In genomic region chr11:29870174-29870573, GRCm38 (mm10) we compare ENCODE assay signal across 23 mouse cellular contexts. TPM values are rescaled to one million over a fixed set of nuclear protein-coding genes. Genes with fewer than 3 reads are reported as not detected.
DNase-seq lines count a peak whose midpoint lies in the region; ATAC-seq and TF ChIP-seq lines count a peak whose summit lies in the region.
"Had no signal": no experiment of that assay in that cellular context is flagged by ENCODE, and none has a peak within 500 bp of the region (broad histone marks: within the 10 kb centered on the region; RNA-seq: fewer than 3 reads in every experiment).

No protein-coding gene starts in this region.

- TF ChIP-seq RAD21 in MEL (IDR thresholded peaks at IDR 0.05; ENCODE audit: low read depth, low read length) = no peak

- no peak for ATAC-seq in kidney, embryonic 15.5 days (replicated peaks; ENCODE audit: low FRiP score)
- ATAC-seq: forebrain, embryonic 14.5 days; forebrain, embryonic 16.5 days had no signal

- no peaks in the 10 kb centered on the region for H3K27me3 ChIP-seq in MEL (ENCODE audit: control insufficient read depth in 1 of 2, insufficient read depth in 2 of 2, low read length in 2 of 2)
- H3K27me3 ChIP-seq in kidney, embryonic 15.5 days = no peaks in the 10 kb centered on the region
- H3K27me3 ChIP-seq: embryonic facial prominence, embryonic 13.5 days; embryonic facial prominence, embryonic 15.5 days; forebrain, embryonic 12.5 days had no signal

- no peak for TF ChIP-seq POLR2A in MEL (IDR thresholded peaks at IDR 0.05; ENCODE audit: control insufficient read depth in 1 of 2, insufficient read depth in 1 of 2, low read depth in 1 of 2, low read length in 2 of 2, poor library complexity in 1 of 2)

- no peak overlapping the region for H3K4me2 ChIP-seq in kidney, embryonic 15.5 days
- H3K4me2 ChIP-seq: embryonic facial prominence, embryonic 13.5 days; embryonic facial prominence, embryonic 15.5 days; forebrain, embryonic 12.5 days had no signal

- WGBS in macrophage (ENCODE audit: missing documents) = 72% methylated on average over 2 of the region's 2 CpGs
- WGBS in kidney, embryonic 15.5 days = 93% methylated on average over 2 of the region's 2 CpGs

- TF ChIP-seq CTCF in MEL (IDR thresholded peaks at IDR 0.05 in 2 of 3, conservative IDR thresholded peaks at IDR 0.05 in 1 of 3; ENCODE audit: control insufficient read depth in 1 of 3, insufficient read depth in 1 of 3, low read depth in 2 of 3, low read length in 3 of 3, poor library complexity in 1 of 3, severe bottlenecking in 1 of 3) = no peak

- peaks cover 0 to 6% of the 10 kb centered on the region in 2 experiments; a peak in 2 of 4 replicates for H3K4me1 ChIP-seq in MEL (ENCODE audit: control insufficient read depth in 1 of 2, insufficient read depth in 2 of 2, low read length in 2 of 2)
- H3K4me1 ChIP-seq in kidney, embryonic 15.5 days = no peaks in the 10 kb centered on the region
- H3K4me1 ChIP-seq: embryonic facial prominence, embryonic 13.5 days; embryonic facial prominence, embryonic 15.5 days; forebrain, embryonic 10.5 days; forebrain, embryonic 12.5 days had no signal

- no peaks in the 10 kb centered on the region for H3K9me3 ChIP-seq in MEL (replicated peaks; ENCODE audit: insufficient read depth, low read length)
- H3K9me3 ChIP-seq in kidney, embryonic 15.5 days (replicated peaks) = no peaks in the 10 kb centered on the region
- H3K9me3 ChIP-seq: embryonic facial prominence, embryonic 15.5 days; forebrain, embryonic 12.5 days had no signal

- H3K4me3 ChIP-seq in MEL (ENCODE audit: control insufficient read depth in 1 of 2, insufficient read depth in 1 of 2, low read depth in 2 of 2, low read length in 2 of 2) = no peak overlapping the region
- H3K4me3 ChIP-seq in macrophage (ENCODE audit: inconsistent target) = no peak overlapping the region
- no peak overlapping the region for H3K4me3 ChIP-seq in kidney, embryonic 15.5 days (replicated peaks)
- H3K4me3 ChIP-seq: embryonic facial prominence, embryonic 13.5 days; embryonic facial prominence, embryonic 15.5 days; erythroblast, embryonic 14.5 days; forebrain, embryonic 10.5 days; forebrain, embryonic 12.5 days had no signal

- DNase-seq in MEL (ENCODE audit: low read depth, low spot score) (peak; percentile 69), MEL-GATA-1-ER (ENCODE audit: extremely low read depth, low read depth) (peak; percentile 36)
- DNase-seq in left cerebral cortex, adult 9 months (ENCODE audit: low spot score in 2 of 2) = no peak
- DNase-seq: adrenal gland, adult 2 months; adrenal gland, postnatal 10 days; adrenal gland, postnatal 36 days; cerebellum, adult 11 months; cerebellum, adult 18-20 months; cerebellum, adult 8-10 months; cerebellum, adult 9-11 months; cerebellum, postnatal 14 days; cerebellum, postnatal 36 days; embryo, embryonic 11 days had no signal

- H3K79me2 ChIP-seq in MEL (ENCODE audit: control insufficient read depth, insufficient read depth, low read length, poor library complexity) (no peaks in the 10 kb centered on the region), macrophage (ENCODE audit: inconsistent target) (no peaks in the 10 kb centered on the region)

- H3K27ac ChIP-seq in MEL (ENCODE audit: control insufficient read depth, low read depth, low read length) = no peak overlapping the region; the same call in 1 of the 2 replicates
- H3K27ac ChIP-seq in macrophage = 0 out of 2 replicates have a peak overlapping the region, but pooled peaks have one; percentile 48
- no peak overlapping the region for H3K27ac ChIP-seq in kidney, embryonic 15.5 days
- H3K27ac ChIP-seq: embryonic facial prominence, embryonic 13.5 days; embryonic facial prominence, embryonic 15.5 days; forebrain, embryonic 10.5 days; forebrain, embryonic 12.5 days had no signal

- H3K9ac ChIP-seq in MEL (ENCODE audit: control insufficient read depth, low read depth, low read length, poor library complexity, severe bottlenecking) = no peak overlapping the region
- no peak overlapping the region for H3K9ac ChIP-seq in kidney, embryonic 15.5 days
- H3K9ac ChIP-seq: embryonic facial prominence, embryonic 13.5 days; embryonic facial prominence, embryonic 15.5 days; forebrain, embryonic 12.5 days had no signal

- peak; percentile 59 to 87 for TF ChIP-seq EP300 in MEL (IDR thresholded peaks at IDR 0.05; ENCODE audit: low read depth in 1 of 2, low read length in 2 of 2)

- H3K36me3 ChIP-seq in MEL (ENCODE audit: control insufficient read depth in 1 of 2, insufficient read depth in 2 of 2, low read length in 2 of 2) = peaks cover 0 to 3% of the 10 kb centered on the region in 2 experiments; a peak in 2 of 4 replicates
- H3K36me3 ChIP-seq in macrophage (ENCODE audit: inconsistent target) = no peaks in the 10 kb centered on the region
- H3K36me3 ChIP-seq in kidney, embryonic 15.5 days = no peaks in the 10 kb centered on the region
- H3K36me3 ChIP-seq: embryonic facial prominence, embryonic 13.5 days; embryonic facial prominence, embryonic 15.5 days; forebrain, embryonic 10.5 days; forebrain, embryonic 12.5 days had no signal

TF ChIP-seq in MEL, 35 proteins besides CTCF, POLR2A, EP300 and RAD21:
- TF ChIP-seq GATA1 (IDR thresholded peaks at IDR 0.05; ENCODE audit: low read depth, low read length) (peak; percentile 76), HCFC1 (IDR thresholded peaks at IDR 0.05; ENCODE audit: low read depth, low read length) (peak; percentile 29; the same call in 1 of the 2 replicates), RCOR1 (IDR thresholded peaks at IDR 0.05; ENCODE audit: low read depth, low read length) (peak; percentile 41; the same call in 1 of the 2 replicates), BHLHE40 (IDR thresholded peaks at IDR 0.05; ENCODE audit: borderline replicate concordance, low read depth, low read length) (no peak), ZKSCAN1 (IDR thresholded peaks at IDR 0.05; ENCODE audit: low read depth, low read length) (no peak), ZNF384 (IDR thresholded peaks at IDR 0.05; ENCODE audit: low read depth, low read length) (peak; percentile 77), ETS1 (IDR thresholded peaks at IDR 0.05; ENCODE audit: low read depth, low read length) (peak; percentile 57; the same call in 1 of the 2 replicates), MAX (IDR thresholded peaks at IDR 0.05; ENCODE audit: low read length) (0 out of 2 replicates have a peak, but pooled peaks have one; percentile 33)

RNA-seq across cellular contexts. Expression of gene 4931440F15Rik, which starts 44.7 kb away (rescaled TPM):
- total RNA-seq in MEL (2012; rRNA removed) = 0.08 and 0.13 TPM in 2 replicates
- polyA plus RNA-seq in MEL (2012; ENCODE audit: insufficient read depth in 1 of 2, insufficient read length in 2 of 2, low read depth in 1 of 2, low replicate concordance in 2 of 2, missing spikeins in 1 of 2) (under 1 TPM in 1 of 2 experiments, not detected in 1; 0.06 TPM), macrophage (2018) (not detected in 3 replicates)
- total RNA-seq in macrophage (2018; cell fraction: chromatin; rRNA removed) = 1 to 10 TPM in 13 of 26 experiments, under 1 TPM in 13; 0.21 to 1.8 (median 1.0) TPM
- total RNA-seq in macrophage (2018; cell fraction: cytosol; rRNA removed) = under 1 TPM in 7 of 26 experiments, not detected in 19; 0.03 to 0.18 (median 0.05) TPM
- total RNA-seq in macrophage (2018; cell fraction: nucleus; rRNA removed) = 1 to 10 TPM in 1 of 26 experiments, under 1 TPM in 23, not detected in 2; 0.12 to 1.1 (median 0.46) TPM
- 0.10 TPM in 2 replicates for polyA plus RNA-seq in kidney, embryonic 15.5 days (2015; fragmentation: Nextera tagmentation; extraction: Ambion mirVana)
- polyA plus RNA-seq: C2C12; erythroblast, embryonic 14.5 days; forebrain, embryonic 10.5 days had no signal

Comparison
In these comparisons a context has a peak if more than half of its experiments do, and no peak if none do; other contexts are left out.
1. DNase-seq: peak in MEL (single experiment) and MEL-GATA-1-ER (single experiment); none in left cerebral cortex, adult 9 months (0 of 2).